ENCODE assay signal across 17 mouse cellular contexts in the genomic region with DNA sequence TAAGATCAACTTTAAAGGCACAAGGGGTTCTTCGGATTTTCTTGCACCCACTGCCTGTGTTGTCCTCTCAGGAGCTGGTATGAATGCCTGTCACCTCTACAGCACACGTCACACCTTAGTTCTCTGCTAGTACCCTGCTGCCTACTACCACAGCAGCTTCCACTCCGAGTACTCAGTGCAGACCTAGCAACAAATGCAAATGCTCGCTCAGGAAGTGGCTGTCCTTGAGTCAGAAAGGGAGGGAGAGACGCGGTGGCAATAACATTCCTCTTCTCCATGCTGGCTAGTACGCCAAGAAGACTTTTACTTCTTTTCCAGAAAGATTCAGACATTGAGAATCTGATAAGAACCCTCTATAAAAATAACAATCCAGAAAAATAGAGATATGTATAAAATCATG.
"Had no signal": no experiment of that assay in that cellular context is flagged by ENCODE, and none has a peak within 500 bp of the region (broad histone marks: within the 10 kb centered on the region; RNA-seq: fewer than 3 reads in every experiment).

No protein-coding gene starts in this region.

- H3K27me3 ChIP-seq: midbrain, embryonic 12.5 days; neural tube, embryonic 13.5 days; neural tube, embryonic 15.5 days had no signal

- H3K4me3 ChIP-seq: midbrain, embryonic 10.5 days; midbrain, embryonic 12.5 days; myocyte; neural tube, embryonic 13.5 days; neural tube, embryonic 15.5 days had no signal

- H3K27ac ChIP-seq: midbrain, embryonic 10.5 days; midbrain, embryonic 12.5 days; neural tube, embryonic 13.5 days; neural tube, embryonic 15.5 days had no signal

- H3K4me1 ChIP-seq: midbrain, embryonic 10.5 days; midbrain, embryonic 12.5 days had no signal

- H3K9ac ChIP-seq: lung, embryonic 14.5 days; midbrain, embryonic 12.5 days; neural tube, embryonic 13.5 days; neural tube, embryonic 15.5 days had no signal

- DNase-seq: lung, embryonic 14.5 days; lung, postnatal 10 days; lung, postnatal 4 days; midbrain, embryonic 14.5 days; retina, postnatal 1 day; right cerebral cortex, adult 18-20 months; right cerebral cortex, postnatal 25 days; right cerebral cortex, postnatal 4 days; spleen, adult 18-20 months; thymus, adult 2 months; thymus, postnatal 25 days; thymus, postnatal 4 days had no signal

- H3K9me3 ChIP-seq: midbrain, embryonic 10.5 days; midbrain, embryonic 12.5 days; neural tube, embryonic 13.5 days; neural tube, embryonic 15.5 days had no signal
